Mouse (Mus musculus): Measurements from ENCODE around the gene Nlrx1.
"Not testable (repeated sequence)": the region's sequence is repeated elsewhere in the genome, so short reads cannot be mapped to it uniquely, and the experiment has no call there.

Nlrx1 gene

GRCm38 (mm10) chr9:44268432-44268831 lies at the start of gene Nlrx1:
Gene Nlrx1 (minus strand): TSS chr9:44268599.
- no peak for DNase-seq

GRCm38 (mm10) chr9:44317452-44317851 lies 49.1 kb upstream of the Nlrx1 start:
- no peak for DNase-seq

- DNase-seq = no peak
Observed at GRCm38 (mm10) chr9:44314910-44315309, 46.5 kb upstream of the Nlrx1 start.

GRCm38 (mm10) chr9:44314257-44314547 lies 45.8 kb upstream of the Nlrx1 start:
- no peak for DNase-seq

GRCm38 (mm10) chr9:44313476-44314256 lies 45.3 kb upstream of the Nlrx1 start:
- DNase-seq = peak; percentile 68

GRCm38 (mm10) chr9:44311136-44312134 lies 43.0 kb upstream of the Nlrx1 start:
- no peak for DNase-seq

- DNase-seq = no peak
Observed at GRCm38 (mm10) chr9:44310750-44311135, 42.3 kb upstream of the Nlrx1 start.

GRCm38 (mm10) chr9:44309756-44310155 lies 41.4 kb upstream of the Nlrx1 start:
- DNase-seq = no peak

GRCm38 (mm10) chr9:44307248-44307647 lies 38.8 kb upstream of the Nlrx1 start:
- peak; percentile 43 for DNase-seq

GRCm38 (mm10) chr9:44306532-44306931 lies 38.1 kb upstream of the Nlrx1 start:
- DNase-seq = peak; percentile 45

GRCm38 (mm10) chr9:44305466-44306079 lies 37.2 kb upstream of the Nlrx1 start, which contains the start of gene Hinfp:
Gene Hinfp (minus strand): TSS chr9:44305671.
- DNase-seq = peak; percentile 99

GRCm38 (mm10) chr9:44300001-44300400 lies 31.6 kb upstream of the Nlrx1 start:
- not testable (repeated sequence) for DNase-seq

GRCm38 (mm10) chr9:44292490-44292889 lies 24.1 kb upstream of the Nlrx1 start:
- no peak for DNase-seq

- no peak for DNase-seq
Observed at GRCm38 (mm10) chr9:44288959-44289291, 20.5 kb upstream of the Nlrx1 start.

- peak; percentile 73 for DNase-seq
Observed at GRCm38 (mm10) chr9:44288076-44288958, 19.9 kb upstream of the Nlrx1 start, which contains the start of gene Abcg4. Gene Abcg4 (minus strand): TSS chr9:44288615.

- peak; percentile 63 for DNase-seq
Observed at GRCm38 (mm10) chr9:44287401-44288075, 19.1 kb upstream of the Nlrx1 start.

- DNase-seq = no peak
Observed at GRCm38 (mm10) chr9:44287003-44287400, 18.6 kb upstream of the Nlrx1 start.

- no peak for DNase-seq
Observed at GRCm38 (mm10) chr9:44286256-44286850, 18.0 kb upstream of the Nlrx1 start.

- no peak for DNase-seq
Observed at GRCm38 (mm10) chr9:44283183-44283582, 14.8 kb upstream of the Nlrx1 start.

GRCm38 (mm10) chr9:44269973-44270372 lies 1.6 kb upstream of the Nlrx1 start:
- DNase-seq = no peak

- no peak for DNase-seq
Observed at GRCm38 (mm10) chr9:44269077-44269476, 678 bp upstream of the Nlrx1 start.
